Mouse (Mus musculus): ENCODE measurements at regions not wholly inside any gene's neighbourhood (a gene's known extent, or its start where the extent isn't known, plus 50 kb on each side); places are given as distances from the start of the nearest gene placed in this dataset.

- no peak for DNase-seq
Measured at GRCm38 (mm10) chr1:18849038-18849437, 253.8 kb upstream of the Tfap2d start.

- DNase-seq: no peak
Measured at GRCm38 (mm10) chr1:18857457-18857856, 245.4 kb upstream of the Tfap2d start.

GRCm38 (mm10) chr1:18903266-18903665, 199.6 kb upstream of the Tfap2d start:
- DNase-seq: peak; percentile 32 to 54

- peak; percentile 65 to 76 for DNase-seq
Measured at GRCm38 (mm10) chr1:18903696-18904095, 199.1 kb upstream of the Tfap2d start.

GRCm38 (mm10) chr1:18911578-18911977, 191.2 kb upstream of the Tfap2d start:
- no peak for DNase-seq

- DNase-seq: no peak
Measured at GRCm38 (mm10) chr1:18956276-18956675, 146.5 kb upstream of the Tfap2d start.

- DNase-seq: no peak
Measured at GRCm38 (mm10) chr1:18956975-18957374, 145.8 kb upstream of the Tfap2d start.

- DNase-seq: peak in 1 of 2 experiments; percentile 9
Measured at GRCm38 (mm10) chr1:18961464-18961863, 141.4 kb upstream of the Tfap2d start.

- DNase-seq: no peak
Measured at GRCm38 (mm10) chr1:18961889-18962288, 140.9 kb upstream of the Tfap2d start.

GRCm38 (mm10) chr1:18968935-18969334, 133.9 kb upstream of the Tfap2d start:
- DNase-seq: no peak

- no peak for DNase-seq
Measured at GRCm38 (mm10) chr1:18970173-18970572, 132.6 kb upstream of the Tfap2d start.

- DNase-seq: no peak
Measured at GRCm38 (mm10) chr1:18973826-18974620, 128.8 kb upstream of the Tfap2d start.

- no peak for DNase-seq
Measured at GRCm38 (mm10) chr1:18974860-18975439, 127.9 kb upstream of the Tfap2d start.

GRCm38 (mm10) chr1:18975500-18975899, 127.3 kb upstream of the Tfap2d start:
- no peak for DNase-seq

GRCm38 (mm10) chr1:18976705-18977309, 126.0 kb upstream of the Tfap2d start:
- DNase-seq: peak in 1 of 2 experiments; percentile 18

GRCm38 (mm10) chr1:18979141-18979540, 123.7 kb upstream of the Tfap2d start:
- no peak for DNase-seq

- DNase-seq: peak in 1 of 2 experiments; percentile 6
Measured at GRCm38 (mm10) chr1:19016778-19017177, 86.0 kb upstream of the Tfap2d start.

All from cerebellum, postnatal 25 days (tissue).